Mouse (Mus musculus) bone marrow macrophage, adult 2 months (primary cell): Measurements from ENCODE around the gene Grxcr1. TPM values are rescaled to one million over a fixed set of nuclear protein-coding genes. Genes with fewer than 3 reads are reported as not detected.

Experiments
- H3K27ac ChIP-seq: 2 replicates; pipeline ENCODE4 v1.5.1; 2012; ENCODE audit warnings: low read depth, low read length; ENCODE audit not compliant: insufficient read depth
- H3K4me1 ChIP-seq: 2 replicates; pipeline ENCODE4 v1.6.1; 2012; ENCODE audit warnings: low read length; ENCODE audit not compliant: control insufficient read depth, insufficient read depth
- H3K4me3 ChIP-seq: 2 replicates; pipeline ENCODE4 v1.5.1; 2012; ENCODE audit warnings: mild to moderate bottlenecking, low read length, moderate library complexity; ENCODE audit not compliant: insufficient read depth
- CTCF ChIP-seq: IDR thresholded peaks from 2 replicates; pipeline ENCODE4 v1.5.1; 2012; ENCODE audit warnings: low read depth, mild to moderate bottlenecking, low read length, moderate library complexity
- POLR2A ChIP-seq: IDR thresholded peaks from 2 replicates; pipeline ENCODE4 v1.6.1; 2012; ENCODE audit warnings: mild to moderate bottlenecking, low read depth, low read length, borderline replicate concordance
- polyA plus RNA-seq: library from polyadenylated mRNA; stranded (reverse); fragments of >200 nt; gene quantifications from 2 replicates; pipeline ENCODE4 v1.2.4, GENCODE M21; 2012; ENCODE audit not compliant: missing spikeins, insufficient read depth, insufficient read length

The Grxcr1 gene
- polyA plus RNA-seq, 1 experiment: not detected

DNA sequence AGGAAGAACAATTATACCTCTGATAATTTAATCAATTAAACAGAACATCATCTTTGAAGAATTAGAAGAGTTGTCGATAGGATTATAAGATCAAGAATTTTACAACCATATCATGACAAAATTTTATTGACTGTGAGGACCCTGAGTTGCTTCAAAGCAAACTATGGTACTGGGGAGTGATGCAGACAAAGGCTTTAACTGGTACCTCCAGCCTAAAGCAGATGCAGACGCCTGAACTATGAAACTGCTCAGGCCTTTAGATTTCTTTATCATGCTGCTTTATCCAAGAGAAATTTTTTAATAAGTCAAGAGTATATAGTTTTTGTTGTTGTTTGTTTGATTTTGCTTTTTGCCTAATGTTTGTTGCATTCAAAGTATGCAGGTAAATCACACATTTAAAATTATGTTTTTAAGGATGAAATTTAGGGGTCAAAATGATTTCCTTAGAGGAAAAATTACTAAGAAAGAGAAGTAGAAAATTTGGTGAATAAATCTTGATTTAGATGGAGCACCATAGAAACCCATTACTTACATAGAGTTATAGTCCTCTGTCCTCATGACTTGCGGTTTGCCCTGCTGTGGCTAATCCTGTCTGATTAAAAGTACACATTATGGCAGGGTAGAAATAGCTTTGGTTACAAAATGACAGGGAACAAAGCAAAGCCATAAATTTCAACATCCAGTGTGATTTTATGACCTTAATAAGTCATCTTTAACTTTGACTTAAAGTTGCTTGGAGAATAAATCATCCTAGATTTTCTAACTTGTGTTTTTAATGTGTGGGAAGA is 97.4 kb downstream of the Grxcr1 start:
- Histone ChIP-seq H3K4me1 (no peaks in the 10 kb centered on the region), H3K4me3 (no peak overlapping the region), H3K27ac (no peak overlapping the region)
- TF ChIP-seq POLR2A: no peak

DNA sequence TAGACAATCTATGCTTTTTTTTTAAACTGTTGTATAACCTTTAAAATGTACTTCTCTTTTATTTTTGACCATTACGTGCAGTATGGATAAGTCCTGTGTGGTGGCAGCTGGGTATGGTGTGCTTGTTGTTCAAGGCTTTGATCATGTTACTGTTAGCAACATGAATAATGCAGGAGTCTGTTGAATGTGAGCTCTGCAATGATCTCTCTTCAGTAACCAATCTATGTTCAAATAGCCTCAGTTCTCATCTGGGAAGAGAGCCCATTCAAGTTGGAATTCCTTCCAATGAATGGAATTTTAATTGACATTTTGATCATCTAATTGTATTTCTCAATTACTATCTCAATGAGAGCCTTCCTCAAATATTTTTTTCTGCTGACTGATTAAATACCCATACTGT is 115.2 kb downstream of the Grxcr1 start:
- H3K27ac ChIP-seq: no peak overlapping the region
- no peaks in the 10 kb centered on the region for H3K4me1 ChIP-seq
- TF ChIP-seq POLR2A: no peak
- no peak for TF ChIP-seq CTCF
- no peak overlapping the region for H3K4me3 ChIP-seq

DNA sequence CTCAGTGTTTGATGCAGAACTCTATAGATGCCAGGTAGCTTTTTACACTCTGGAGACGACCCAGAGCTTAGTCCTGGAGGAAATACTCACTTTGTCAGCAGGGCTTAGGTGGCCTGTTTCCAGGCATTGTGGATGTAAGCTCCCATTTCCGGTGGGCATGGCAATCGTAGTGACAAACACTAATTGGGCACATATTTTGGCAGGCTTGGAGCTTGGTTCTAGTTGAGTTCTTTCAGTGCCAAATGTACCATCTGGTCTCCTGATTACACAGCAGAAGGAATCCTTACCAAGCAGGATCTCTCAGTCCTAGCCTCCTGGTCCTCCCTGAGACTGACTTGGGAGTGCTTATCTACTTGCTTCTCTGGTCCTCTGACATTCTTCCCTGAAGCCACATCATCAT is 118.3 kb downstream of the Grxcr1 start:
- TF ChIP-seq CTCF (no peak), POLR2A (no peak)
- H3K4me1 ChIP-seq: no peaks in the 10 kb centered on the region
- H3K27ac ChIP-seq: no peak overlapping the region
- no peak overlapping the region for H3K4me3 ChIP-seq

DNA sequence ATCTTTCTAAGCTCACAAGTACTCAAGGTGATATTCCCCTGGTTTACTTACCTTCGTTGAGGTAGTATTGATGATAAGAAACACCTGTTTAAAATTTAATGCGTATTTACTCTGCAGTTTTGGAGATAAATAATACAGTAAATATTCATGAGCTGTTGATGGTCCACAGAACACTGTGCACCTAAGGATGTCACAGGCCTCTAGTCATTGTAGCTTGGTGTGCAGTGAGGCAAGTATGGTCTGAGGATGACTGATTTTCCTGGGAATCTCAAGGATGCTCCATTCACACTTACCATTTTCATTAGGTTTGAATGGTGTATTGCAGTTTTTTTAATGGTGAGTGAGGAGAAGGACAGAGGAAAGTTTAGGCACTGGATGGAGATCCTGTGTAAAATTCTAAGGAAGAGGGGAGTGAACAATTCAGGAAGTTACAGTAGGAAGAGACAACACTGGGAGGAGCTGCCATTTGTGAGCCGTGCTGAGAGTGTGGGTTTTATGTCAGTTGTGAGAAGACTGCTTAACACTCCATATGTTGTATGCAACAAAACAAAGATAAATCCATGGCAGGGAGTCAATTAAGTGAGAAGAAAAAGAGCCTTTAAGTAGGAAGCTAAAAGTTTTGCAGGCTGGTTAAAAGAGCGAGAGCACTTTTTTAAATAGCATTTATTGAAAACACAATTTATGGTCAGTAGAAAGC is 118.9 kb downstream of the Grxcr1 start:
- no peaks in the 10 kb centered on the region for H3K4me1 ChIP-seq
- H3K27ac ChIP-seq: no peak overlapping the region
- TF ChIP-seq POLR2A (no peak), CTCF (no peak)
- no peak overlapping the region for H3K4me3 ChIP-seq

DNA sequence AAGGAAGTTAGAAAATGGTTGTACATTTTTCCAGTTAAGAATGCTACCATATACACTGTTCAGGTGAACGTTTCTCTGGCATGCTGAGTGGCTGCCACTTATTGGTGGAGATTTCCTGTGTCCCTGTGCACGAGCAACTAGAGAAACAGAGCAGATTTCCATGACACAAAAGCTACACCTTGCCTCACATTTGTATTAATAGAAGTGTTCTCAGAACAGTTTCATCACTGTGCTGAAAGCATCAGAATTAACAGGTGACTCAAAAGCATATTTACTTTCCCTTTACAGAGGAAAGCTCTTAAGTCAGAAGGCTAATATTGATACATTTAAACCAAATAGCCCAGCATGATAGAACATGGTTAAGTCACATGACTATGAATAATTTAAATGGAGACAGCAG is 130.9 kb downstream of the Grxcr1 start:
- H3K4me1 ChIP-seq: no peaks in the 10 kb centered on the region
- no peak for TF ChIP-seq CTCF
- no peak for TF ChIP-seq POLR2A
- H3K4me3 ChIP-seq: no peak overlapping the region
- H3K27ac ChIP-seq: no peak overlapping the region

DNA sequence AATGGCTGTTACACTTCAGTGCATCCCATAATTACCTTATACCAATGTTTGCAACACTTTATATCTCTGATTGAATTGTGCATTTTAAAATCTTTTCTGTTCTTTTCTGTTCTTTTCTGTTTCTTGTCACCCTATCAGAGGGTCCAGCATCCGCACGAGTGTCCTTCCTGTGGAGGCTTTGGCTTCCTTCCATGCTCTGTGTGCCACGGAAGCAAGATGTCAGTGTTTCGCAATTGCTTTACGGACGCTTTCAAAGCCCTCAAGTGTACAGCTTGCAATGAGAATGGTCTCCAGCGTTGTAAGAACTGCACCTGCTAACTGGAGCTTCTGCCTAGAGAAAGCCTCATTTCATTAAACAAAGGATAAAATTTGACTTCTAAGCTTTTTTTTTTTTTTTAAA is 134.3 kb downstream of the Grxcr1 start:
- no peaks in the 10 kb centered on the region for H3K4me1 ChIP-seq
- no peak overlapping the region for H3K27ac ChIP-seq
- H3K4me3 ChIP-seq: no peak overlapping the region
- TF ChIP-seq CTCF (no peak), POLR2A (no peak)

Other genes starting within 250 kb of the Grxcr1 start
- 51.0 and 52.6 TPM in 2 replicates for gene Atp8a1, start 184.4 kb upstream of the Grxcr1 start, polyA plus RNA-seq
- not detected in 2 replicates for gene Gm5108, start 90.2 kb upstream of the Grxcr1 start, polyA plus RNA-seq
- gene Gm21905, start 85.4 kb upstream of the Grxcr1 start, polyA plus RNA-seq: not detected in 2 replicates